Mouse (Mus musculus): Measurements from ENCODE around the gene Tmem243. TPM values are rescaled to one million over a fixed set of nuclear protein-coding genes. Genes with fewer than 3 reads are reported as not detected.

Tmem243 gene
- 137 TPM for polyA plus RNA-seq (2014; fragmentation: Illumina TruSeq; extraction: RNeasy Lipid Tissue Mini Kit (QIAGEN cat#74804); ENCODE audit: low read depth, low replicate concordance)

GRCm38 (mm10) chr5:9100207-9100848 is at the start of gene Tmem243:
Gene Tmem243 (plus strand): TSS chr5:9100668.

GRCm38 (mm10) chr5:9161456-9162041 is 61.1 kb downstream of the Tmem243 start, which contains the start of gene Dmtf1:
Gene Dmtf1 (minus strand): TSS chr5:9161776.

Other genes starting within 250 kb of the Tmem243 start
- 1.3 TPM for gene Abcb4, start 207.0 kb upstream of the Tmem243 start, polyA plus RNA-seq (2014; fragmentation: Illumina TruSeq; extraction: RNeasy Lipid Tissue Mini Kit (QIAGEN cat#74804); ENCODE audit: low read depth, low replicate concordance)
- gene Crot, start 103.3 kb upstream of the Tmem243 start, polyA plus RNA-seq (2014; fragmentation: Illumina TruSeq; extraction: RNeasy Lipid Tissue Mini Kit (QIAGEN cat#74804); ENCODE audit: low read depth, low replicate concordance) = 149 TPM
- 70.3 TPM for gene Dmtf1, start 61.1 kb downstream of the Tmem243 start, polyA plus RNA-seq (2014; fragmentation: Illumina TruSeq; extraction: RNeasy Lipid Tissue Mini Kit (QIAGEN cat#74804); ENCODE audit: low read depth, low replicate concordance)
- 23.7 TPM for gene 9330182L06Rik, start 165.4 kb downstream of the Tmem243 start, polyA plus RNA-seq (2014; fragmentation: Illumina TruSeq; extraction: RNeasy Lipid Tissue Mini Kit (QIAGEN cat#74804); ENCODE audit: low read depth, low replicate concordance)